Mouse (Mus musculus) midbrain, embryonic 11.5 days (tissue): ENCODE measurements around the gene Gm21256. TPM values are rescaled to one million over a fixed set of nuclear protein-coding genes. Genes with fewer than 3 reads are reported as not detected.
"Not testable (repeated sequence)": the region's sequence is repeated elsewhere in the genome, so short reads cannot be mapped to it uniquely, and the experiment has no call there.

Experiments
- ATAC-seq: fragments of 200-750 bp; cut with Nextera tagmentation; 2 replicates; pipeline ENCODE4 v1.8.0; 2017; ENCODE audit warnings: moderate TSS enrichment, moderate library complexity; ENCODE audit not compliant: low FRiP score
- DNase-seq: peaks from one replicate; pipeline ENCODE4 v3.0.0; 2015; ENCODE audit warnings: low spot score; ENCODE audit errors: missing footprints
- H3K27ac ChIP-seq: fragments of 300-500 bp; sonication (generic); 2 replicates; pipeline ENCODE4 v1.5.1; 2014; ENCODE audit warnings: low read depth, low read length
- H3K27me3 ChIP-seq: fragments of 300-500 bp; sonication (generic); 2 replicates; pipeline ENCODE4 v1.6.1; 2014; ENCODE audit warnings: mild to moderate bottlenecking, low read length, moderate library complexity, mixed read lengths; ENCODE audit not compliant: control insufficient read depth, insufficient read depth
- H3K36me3 ChIP-seq: fragments of 300-500 bp; sonication (generic); 2 replicates; pipeline ENCODE4 v1.6.1; 2014; ENCODE audit warnings: mild to moderate bottlenecking, low read length, moderate library complexity, mixed read lengths; ENCODE audit not compliant: control insufficient read depth, insufficient read depth
- H3K4me1 ChIP-seq: fragments of 300-500 bp; sonication (generic); 2 replicates; pipeline ENCODE4 v1.6.1; 2014; ENCODE audit warnings: low read length; ENCODE audit not compliant: control insufficient read depth, insufficient read depth
- H3K4me2 ChIP-seq: fragments of 300-500 bp; sonication (generic); 2 replicates; pipeline ENCODE4 v1.6.1; 2014; ENCODE audit warnings: mild to moderate bottlenecking, moderate library complexity
- H3K4me3 ChIP-seq: fragments of 300-500 bp; sonication (generic); 2 replicates; pipeline ENCODE4 v1.5.1; 2014; ENCODE audit warnings: low read depth, low read length
- H3K9ac ChIP-seq: fragments of 300-500 bp; sonication (generic); 2 replicates; pipeline ENCODE4 v1.6.1; 2014; ENCODE audit warnings: low read length
- H3K9me3 ChIP-seq: fragments of 300-500 bp; sonication (generic); 2 replicates; pipeline ENCODE4 v1.6.1; 2016; ENCODE audit warnings: low read length; ENCODE audit not compliant: control insufficient read depth
- WGBS: fragments of 180-500 bp; shearing (Covaris S2); extraction: QIAGEN DNeasy Blood & Tissue Kit; methylation state at CpG from one replicate; pipeline ENCODE4 v1.1.7; 2014; 5-methylcytosine and 5-hydroxymethylcytosine counted together
- polyA plus RNA-seq: library from polyadenylated mRNA; unstranded; fragments of >200 nt; fragmentation: Nextera tagmentation; extraction: Ambion mirVana; gene quantifications from 2 replicates; pipeline ENCODE4 v1.2.1, GENCODE M21; 2014

The Gm21256 gene
- polyA plus RNA-seq = not detected in 2 replicates

GRCm38 (mm10) chrY:47450660-47451059 is at the start of gene Gm21256:
Gene Gm21256 (plus strand): TSS chrY:47450960.
- not testable (repeated sequence) for DNase-seq, H3K27me3 ChIP-seq, H3K9ac ChIP-seq, H3K4me1 ChIP-seq, H3K27ac ChIP-seq, ATAC-seq, H3K4me2 ChIP-seq, H3K4me3 ChIP-seq, H3K36me3 ChIP-seq, H3K9me3 ChIP-seq
- WGBS = no CpG with 5 or more reads among the region's 7 CpGs

Other genes with a start within 250 kb of the Gm21256 start
- not detected in 2 replicates for gene Gm21170, start 240.1 kb downstream of the Gm21256 start, polyA plus RNA-seq